Mouse (Mus musculus) lung, postnatal 0 days (tissue): ENCODE measurements around the gene Ppp1r18.

Experiments used
- CTCF ChIP-seq: IDR thresholded peaks from 2 replicates; pipeline ENCODE4 v1.5.1; 2016; ENCODE audit warnings: antibody characterized with exemption, mild to moderate bottlenecking
- EP300 ChIP-seq: IDR thresholded peaks from 2 replicates; pipeline ENCODE4 v1.6.1; 2016; ENCODE audit warnings: antibody characterized with exemption, mild to moderate bottlenecking, control low read depth

DNA sequence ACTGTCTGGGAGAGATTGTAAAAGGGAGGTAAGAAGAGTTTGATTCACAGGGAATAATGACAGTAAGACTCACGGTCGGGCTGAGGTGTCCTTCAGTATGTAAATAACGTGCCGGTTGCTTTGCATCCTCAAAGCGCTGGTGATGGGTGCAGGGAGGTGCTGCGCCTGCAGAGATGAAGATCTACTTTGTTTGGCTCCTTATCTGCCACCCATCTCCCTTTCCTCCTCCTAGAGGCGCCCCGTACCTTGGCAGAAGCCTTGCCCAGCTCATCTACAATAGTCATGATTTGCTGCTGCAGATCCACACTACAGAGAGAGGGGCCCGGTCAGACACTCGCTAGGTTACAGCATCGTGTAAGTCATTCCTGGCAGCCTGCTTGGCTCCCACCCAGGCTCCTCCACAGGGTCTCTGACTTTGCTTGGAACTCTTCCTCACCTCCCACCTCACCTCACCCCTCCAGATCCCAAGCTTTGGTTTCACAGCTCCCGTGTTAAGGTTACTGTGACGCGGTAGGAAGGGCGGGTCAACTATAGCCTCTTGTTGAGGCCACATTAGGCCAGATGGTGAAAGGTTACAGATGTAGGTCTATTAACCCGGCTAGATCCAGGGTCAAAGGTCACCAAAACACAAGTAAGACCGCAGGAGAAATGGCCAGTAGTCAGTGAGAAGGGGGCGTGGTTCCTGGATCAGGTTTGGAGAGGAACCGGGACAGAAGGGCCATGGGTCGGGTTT is 44.0 kb downstream of the Ppp1r18 start:
- TF ChIP-seq CTCF: no peak
- TF ChIP-seq EP300: no peak
